13 mouse cellular contexts compared by ENCODE assay signal in genomic region chr11:95476323-95476722, GRCm38 (mm10). TPM values are rescaled to one million over a fixed set of nuclear protein-coding genes. Genes with fewer than 3 reads are reported as not detected.
DNase-seq lines count a peak whose midpoint lies in the region; ATAC-seq and TF ChIP-seq lines count a peak whose summit lies in the region.
"Had no signal": no experiment of that assay in that cellular context is flagged by ENCODE, and none has a peak within 500 bp of the region (broad histone marks: within the 10 kb centered on the region; RNA-seq: fewer than 3 reads in every experiment).

No protein-coding gene starts in this region.

- intact Hi-C loops in left cerebral cortex, postnatal 36 days (cut with DNase I), result loop anchor here (5.0 kb wide), 1 partner anchor 79 kb away; no protein-coding TSS in a partner anchor

- H3K9me3 ChIP-seq in forebrain, postnatal 0 days (ENCODE audit: low read length), result no peaks in the 10 kb centered on the region
- H3K9me3 ChIP-seq in forebrain, embryonic 12.5 days, result no peaks in the 10 kb centered on the region

- H3K9ac ChIP-seq in forebrain, postnatal 0 days, result no peak overlapping the region
- no peak overlapping the region for H3K9ac ChIP-seq in forebrain, embryonic 12.5 days

- H3K27me3 ChIP-seq in forebrain, postnatal 0 days (ENCODE audit: insufficient read depth, low read length), result no peaks in the 10 kb centered on the region
- H3K27me3 ChIP-seq in forebrain, embryonic 12.5 days, result no peaks in the 10 kb centered on the region
- H3K27me3 ChIP-seq: Patski had no signal

- no peak overlapping the region for H3K27ac ChIP-seq in forebrain, postnatal 0 days (ENCODE audit: low read depth, low read length)
- no peak overlapping the region for H3K27ac ChIP-seq in forebrain, embryonic 12.5 days

- ATAC-seq in forebrain, postnatal 0 days, result peak; percentile 51
- ATAC-seq in forebrain, embryonic 12.5 days (ENCODE audit: low FRiP score), result no peak
- no peak for ATAC-seq in megakaryocyte progenitor cell, adult 5-6 weeks (replicated peaks; ENCODE audit: poor library complexity)
- ATAC-seq: inflammation-experienced regulatory T-cells, adult 6 months; Patski had no signal

- no peak overlapping the region for H3K4me3 ChIP-seq in forebrain, postnatal 0 days (ENCODE audit: low read depth, low read length)
- no peak overlapping the region for H3K4me3 ChIP-seq in forebrain, embryonic 12.5 days (replicated peaks)

- no peak overlapping the region for H3K4me2 ChIP-seq in forebrain, postnatal 0 days (ENCODE audit: low read depth)
- no peak overlapping the region for H3K4me2 ChIP-seq in forebrain, embryonic 12.5 days

- H3K4me1 ChIP-seq in forebrain, postnatal 0 days (ENCODE audit: insufficient read depth), result no peaks in the 10 kb centered on the region
- H3K4me1 ChIP-seq in forebrain, embryonic 12.5 days, result no peaks in the 10 kb centered on the region

- H3K36me3 ChIP-seq in forebrain, postnatal 0 days (ENCODE audit: insufficient read depth), result peaks cover 13% of the 10 kb centered on the region
- peaks cover 33% of the 10 kb centered on the region for H3K36me3 ChIP-seq in forebrain, embryonic 12.5 days (replicated peaks)

- TF ChIP-seq CTCF in forebrain, postnatal 0 days (IDR thresholded peaks at IDR 0.05; ENCODE audit: low read depth), result no peak

- WGBS in forebrain, postnatal 0 days, result 54% methylated on average over 7 of the region's 7 CpGs
- 90% methylated on average over 7 of the region's 7 CpGs for WGBS in forebrain, embryonic 12.5 days

- DNase-seq in forebrain, postnatal 0 days, result peak; percentile 70
- DNase-seq in cerebellum, adult 9-10 months, result peak; percentile 70
- DNase-seq in layer of hippocampus, adult 18-20 months (ENCODE audit: low spot score in 2 of 2), result peak; percentile 59 to 80
- peak; percentile 84 to 86 for DNase-seq in left cerebral cortex, postnatal 36 days (ENCODE audit: low spot score in 2 of 2)
- no peak for DNase-seq in spleen, postnatal 4 days (ENCODE audit: low spot score in 2 of 2)
- no peak for DNase-seq in lung, adult 18-20 months
- DNase-seq: adrenal gland, postnatal 14 days; embryo, embryonic 11 days had no signal

RNA-seq across cellular contexts. Expression of gene Nxph3, which starts 38.0 kb away (rescaled TPM):
- 35.7 and 45.8 TPM in 2 replicates for total RNA-seq in forebrain, postnatal 0 days (2014; rRNA removed)
- polyA plus RNA-seq in forebrain, postnatal 0 days (2015; fragmentation: Nextera tagmentation; extraction: Ambion mirVana), result 9.5 and 12.9 TPM in 2 replicates
- polyA plus RNA-seq in forebrain, embryonic 12.5 days (2016; fragmentation: Nextera tagmentation; extraction: Ambion mirVana), result 0.57 and 0.87 TPM in 2 replicates
- total RNA-seq in layer of hippocampus, adult 18-20 months (2021), result 10 to 100 TPM; 16.5 to 26.3 TPM
- total RNA-seq in left cerebral cortex, postnatal 36 days (2021), result 10 to 100 TPM; 29.0 to 40.6 TPM
- not detected in 2 replicates for total RNA-seq in megakaryocyte progenitor cell, adult 5-6 weeks (2015)
- total RNA-seq in megakaryocyte progenitor cell, adult 5-6 weeks (2017), result not detected in 2 replicates
- polyA plus RNA-seq: inflammation-experienced regulatory T-cells, adult 6 months; liver, embryonic 16.5 days had no signal

Comparison
In these comparisons a context has a peak if more than half of its experiments do, and no peak if none do; other contexts are left out.
1. DNase-seq: peak in forebrain, postnatal 0 days (single experiment), cerebellum, adult 9-10 months (single experiment), layer of hippocampus, adult 18-20 months (2 of 2) and left cerebral cortex, postnatal 36 days (2 of 2); none in spleen, postnatal 4 days (0 of 2) and lung, adult 18-20 months (0 of 2).
2. RNA of gene Nxph3, which starts 38.0 kb away (total RNA-seq): 29.0 to 40.6 TPM in left cerebral cortex, postnatal 36 days, 35.7 to 45.8 TPM in forebrain, postnatal 0 days and 16.5 to 26.3 TPM in layer of hippocampus, adult 18-20 months; not detected in megakaryocyte progenitor cell, adult 5-6 weeks; every median in the first group is over 10 times any median in the second.